Mouse (Mus musculus): ENCODE results near the gene Ldhb.
"Not testable (repeated sequence)": the region's sequence is repeated elsewhere in the genome, so short reads cannot be mapped to it uniquely, and the experiment has no call there.

Gene Ldhb

GRCm38 (mm10) chr6:142512902-142513301, 5.1 kb upstream of the Ldhb start:
- no peak for DNase-seq (ENCODE audit: low read depth, low spot score)

GRCm38 (mm10) chr6:142511516-142512135, 3.9 kb upstream of the Ldhb start:
- DNase-seq (ENCODE audit: low read depth, low spot score) = no peak

GRCm38 (mm10) chr6:142508663-142509062, 906 bp upstream of the Ldhb start:
- DNase-seq (ENCODE audit: low read depth, low spot score) = no peak

- no peak for DNase-seq (ENCODE audit: low read depth, low spot score)
Observed at GRCm38 (mm10) chr6:142507033-142507784, 548 bp downstream of the Ldhb start.

- no peak for DNase-seq (ENCODE audit: low read depth, low spot score)
Observed at GRCm38 (mm10) chr6:142506338-142507032, 1.3 kb downstream of the Ldhb start.

GRCm38 (mm10) chr6:142503601-142504000, 4.2 kb downstream of the Ldhb start:
- DNase-seq (ENCODE audit: low read depth, low spot score) = no peak

GRCm38 (mm10) chr6:142502519-142503125, 5.1 kb downstream of the Ldhb start:
- DNase-seq (ENCODE audit: low read depth, low spot score) = no peak

- not testable (repeated sequence) for DNase-seq (ENCODE audit: low read depth, low spot score)
Observed at GRCm38 (mm10) chr6:142490114-142490513, 17.6 kb downstream of the Ldhb start.

GRCm38 (mm10) chr6:142487638-142488037, 20.1 kb downstream of the Ldhb start:
- DNase-seq (ENCODE audit: low read depth, low spot score) = no peak

- DNase-seq (ENCODE audit: low read depth, low spot score) = no peak
Observed at GRCm38 (mm10) chr6:142485478-142486123, 22.2 kb downstream of the Ldhb start.

GRCm38 (mm10) chr6:142477239-142477638, 30.5 kb downstream of the Ldhb start:
- DNase-seq (ENCODE audit: low read depth, low spot score) = no peak

- no peak for DNase-seq (ENCODE audit: low read depth, low spot score)
Observed at GRCm38 (mm10) chr6:142472801-142473203, 35.0 kb downstream of the Ldhb start, which contains the start of gene Gys2. TSS of gene Gys2 (minus strand) at chr6:142473109.

- no peak for DNase-seq (ENCODE audit: low read depth, low spot score)
Observed at GRCm38 (mm10) chr6:142471141-142471540, 36.6 kb downstream of the Ldhb start.

GRCm38 (mm10) chr6:142469602-142470001, 38.2 kb downstream of the Ldhb start:
- DNase-seq (ENCODE audit: low read depth, low spot score) = peak; percentile 5

GRCm38 (mm10) chr6:142462194-142462593, 45.6 kb downstream of the Ldhb start:
- DNase-seq (ENCODE audit: low read depth, low spot score) = no peak

- DNase-seq (ENCODE audit: low read depth, low spot score) = no peak
Observed at GRCm38 (mm10) chr6:142459017-142459678, 48.6 kb downstream of the Ldhb start.

GRCm38 (mm10) chr6:142458010-142458409, 49.7 kb downstream of the Ldhb start:
- DNase-seq (ENCODE audit: low read depth, low spot score) = no peak

GRCm38 (mm10) chr6:142455314-142455996, 52.3 kb downstream of the Ldhb start:
- DNase-seq (ENCODE audit: low read depth, low spot score) = no peak

GRCm38 (mm10) chr6:142453311-142453710, 54.4 kb downstream of the Ldhb start:
- no peak for DNase-seq (ENCODE audit: low read depth, low spot score)

GRCm38 (mm10) chr6:142451381-142451780, 56.4 kb downstream of the Ldhb start:
- DNase-seq (ENCODE audit: low read depth, low spot score) = no peak
